Mouse (Mus musculus) NIH3T3 (cell line): ENCODE measurements at regions not wholly inside any gene's neighbourhood (a gene's known extent, or its start where the extent isn't known, plus 50 kb on each side); places are given as distances from the start of the nearest gene placed in this dataset.

ENCODE experiments used
- DNase-seq: peaks from one replicate; pipeline ENCODE4 v3.0.0-alpha.2; 2012; ENCODE audit warnings: low read depth

DNA sequence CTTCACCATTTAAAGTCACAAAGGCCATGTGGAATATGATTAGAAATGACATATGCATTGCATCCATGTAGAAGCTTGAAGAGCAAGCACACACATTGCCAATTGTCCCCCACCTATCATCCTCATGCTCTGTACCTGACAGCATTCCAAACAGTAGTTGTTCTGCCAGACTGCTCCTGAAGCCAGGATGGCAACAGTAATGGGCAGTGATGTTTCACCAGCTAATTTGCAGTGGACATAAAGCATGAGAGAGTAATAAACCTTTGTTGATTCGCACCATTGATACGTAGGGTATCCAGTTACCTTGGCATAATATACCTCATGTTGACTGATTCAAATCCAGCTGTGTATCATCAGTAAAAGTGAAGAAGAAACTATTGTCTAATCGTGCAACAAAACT is 606.5 kb upstream of the Celf2 start:
- DNase-seq = no peak

DNA sequence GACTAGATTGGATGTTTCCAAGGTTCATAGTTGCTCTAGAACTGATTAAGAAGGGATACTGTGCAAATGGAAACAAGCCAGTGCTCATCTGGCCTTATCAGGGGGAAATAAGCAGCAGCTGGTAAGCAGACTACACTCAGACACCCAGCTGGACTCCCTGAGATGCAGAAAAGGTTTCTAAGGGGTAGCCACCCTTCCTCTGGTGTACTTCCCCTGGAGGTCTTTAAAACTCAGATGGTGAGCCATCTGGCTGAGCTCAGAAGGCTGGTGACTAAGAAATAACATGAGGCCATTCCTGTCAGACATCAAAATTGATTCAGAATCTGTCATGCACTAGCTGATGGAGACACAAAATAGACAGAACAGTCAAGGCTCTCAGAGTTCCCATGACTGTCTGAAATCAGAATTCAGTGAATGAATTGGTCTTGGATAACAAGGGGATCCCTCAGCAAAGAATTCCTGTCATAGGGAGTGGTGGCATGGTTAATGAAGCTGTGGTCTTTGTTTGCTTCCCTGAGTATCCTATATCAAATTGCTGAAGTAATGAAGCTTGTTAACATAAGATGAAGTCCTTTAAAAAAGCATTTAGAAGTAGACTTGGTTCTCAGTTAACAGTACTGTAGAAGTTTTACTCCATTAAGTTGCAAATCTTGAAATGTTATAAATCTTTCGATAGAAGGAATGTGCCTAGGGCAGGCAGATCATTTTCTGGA is 603.2 kb upstream of the Celf2 start:
- no peak for DNase-seq

DNA sequence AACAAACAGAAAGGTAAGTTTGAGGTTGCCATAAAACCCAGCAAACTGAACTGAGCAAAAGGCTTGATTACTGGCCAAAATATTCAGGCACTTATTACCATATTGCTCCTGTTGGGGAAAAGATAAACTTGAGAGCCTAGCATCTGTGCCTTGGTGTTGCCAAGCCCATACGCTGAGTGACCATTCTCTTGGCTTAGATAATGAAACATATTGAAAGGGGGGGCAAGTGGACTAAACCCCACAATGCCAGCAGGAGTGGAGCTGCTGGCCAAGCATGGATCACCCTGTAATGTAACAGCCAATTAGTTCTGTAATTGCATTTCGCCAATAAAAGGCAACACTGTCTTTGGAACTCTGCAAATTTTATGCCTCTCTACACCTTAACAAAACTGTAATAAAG is 584.8 kb upstream of the Celf2 start:
- no peak for DNase-seq

DNA sequence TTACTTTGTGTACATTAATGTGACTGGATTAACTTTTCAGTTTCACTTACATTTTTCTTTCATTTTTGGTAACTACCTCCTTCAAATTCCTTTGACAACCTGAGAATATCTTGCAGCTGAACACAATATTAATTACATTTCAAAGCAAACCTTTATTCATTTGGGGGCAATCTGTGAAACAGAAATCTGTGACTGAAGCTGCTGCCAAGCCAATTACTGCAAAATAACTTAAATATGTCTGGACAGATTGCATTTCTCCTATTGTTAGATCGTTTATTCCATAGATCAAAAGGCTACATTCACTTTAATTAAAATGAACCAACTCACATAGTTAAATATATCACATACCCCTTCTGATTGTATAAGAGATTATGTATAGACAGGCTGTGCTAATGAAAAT is 558.5 kb upstream of the Celf2 start:
- no peak for DNase-seq

DNA sequence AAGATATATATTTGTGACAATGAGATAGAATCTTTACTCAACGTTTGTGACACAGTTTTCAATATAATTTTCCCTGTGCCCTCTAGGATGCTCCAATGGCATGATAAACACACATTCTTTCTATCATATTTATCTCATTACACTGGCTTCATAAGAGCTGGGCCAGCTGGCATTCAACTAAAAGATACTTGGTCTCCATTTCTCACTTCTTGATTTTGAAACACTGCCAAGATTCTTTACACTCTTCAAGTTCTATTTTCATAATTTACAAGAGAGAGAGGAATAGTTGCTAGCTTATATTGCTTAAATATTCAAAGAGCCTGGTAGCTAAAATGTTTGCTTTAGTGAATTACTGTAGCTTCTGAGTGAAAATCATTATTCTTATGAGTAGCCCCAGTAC is 552.3 kb upstream of the Celf2 start:
- no peak for DNase-seq

DNA sequence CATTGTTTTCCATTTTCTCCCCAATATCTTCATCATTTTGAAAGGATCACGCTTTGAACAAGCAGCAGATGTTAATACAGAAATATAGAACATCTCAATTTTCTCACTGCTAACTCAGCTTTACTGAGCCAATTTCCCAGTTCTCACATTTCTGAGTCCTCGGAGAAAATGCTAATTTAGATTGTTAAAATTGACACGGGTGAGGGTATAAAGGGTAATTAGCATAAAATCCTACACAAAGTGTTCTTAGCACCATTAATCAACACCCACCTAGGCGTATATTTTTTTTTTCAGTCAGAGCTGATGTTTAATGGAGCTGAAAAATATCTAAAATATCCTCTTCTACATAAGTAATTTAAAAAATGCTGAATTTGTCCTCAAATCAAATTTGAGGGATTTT is 519.8 kb upstream of the Celf2 start:
- DNase-seq = no peak

DNA sequence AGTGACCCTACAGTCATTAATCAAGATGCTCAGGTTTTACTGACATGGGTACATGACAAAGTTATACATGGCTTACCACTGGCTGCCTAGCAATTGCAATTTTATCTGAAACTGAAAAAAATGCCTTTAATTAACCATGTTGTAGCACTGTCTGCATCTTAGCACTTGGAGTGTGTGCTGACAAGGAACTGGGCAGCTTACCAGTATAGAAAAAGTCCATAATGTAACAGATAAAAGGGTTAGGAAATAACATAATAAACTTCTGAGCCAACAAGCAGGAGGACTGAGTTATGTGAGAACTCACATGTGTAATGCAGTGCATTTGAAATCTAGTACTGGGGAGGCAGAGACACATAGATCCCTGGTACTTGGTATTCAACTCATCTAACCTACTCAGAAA is 518.2 kb upstream of the Celf2 start:
- DNase-seq = no peak

DNA sequence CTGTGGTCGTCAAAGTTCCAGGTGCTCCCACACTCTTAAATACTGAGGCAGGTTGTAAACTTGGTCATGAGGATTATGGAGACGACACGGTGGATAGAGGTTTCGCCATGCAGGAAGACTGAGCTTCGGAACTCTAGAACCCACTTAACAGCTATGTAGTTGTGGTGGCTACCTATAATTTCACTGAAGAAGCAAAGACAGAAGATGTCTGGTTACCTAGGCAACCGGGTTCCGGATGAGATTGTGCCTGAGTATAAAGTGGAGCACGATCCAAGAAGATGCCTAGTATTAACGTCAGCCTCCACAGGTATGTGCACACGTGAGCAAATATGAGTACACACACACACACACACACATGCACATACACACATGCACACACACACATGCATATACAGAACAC is 517.3 kb upstream of the Celf2 start:
- DNase-seq = no peak

DNA sequence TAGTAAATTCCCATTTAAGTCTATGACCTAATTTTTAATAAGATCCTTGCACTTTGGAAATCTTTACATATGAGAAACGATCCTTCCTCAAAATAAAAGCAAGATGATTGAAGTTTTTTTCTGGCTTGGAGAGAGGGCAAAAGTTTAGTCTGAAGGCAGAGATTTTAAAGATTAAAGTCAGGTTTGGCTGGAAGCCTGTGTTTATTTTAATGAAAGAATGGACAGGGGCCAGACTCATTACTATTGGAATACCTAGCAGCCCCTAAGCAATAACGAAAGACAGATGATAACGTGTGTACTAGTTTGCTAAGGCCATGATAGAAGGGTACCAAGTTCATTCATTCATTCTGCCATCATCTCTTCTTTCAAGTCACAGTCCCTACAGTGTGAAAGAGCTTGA is 513.3 kb upstream of the Celf2 start:
- DNase-seq = no peak

DNA sequence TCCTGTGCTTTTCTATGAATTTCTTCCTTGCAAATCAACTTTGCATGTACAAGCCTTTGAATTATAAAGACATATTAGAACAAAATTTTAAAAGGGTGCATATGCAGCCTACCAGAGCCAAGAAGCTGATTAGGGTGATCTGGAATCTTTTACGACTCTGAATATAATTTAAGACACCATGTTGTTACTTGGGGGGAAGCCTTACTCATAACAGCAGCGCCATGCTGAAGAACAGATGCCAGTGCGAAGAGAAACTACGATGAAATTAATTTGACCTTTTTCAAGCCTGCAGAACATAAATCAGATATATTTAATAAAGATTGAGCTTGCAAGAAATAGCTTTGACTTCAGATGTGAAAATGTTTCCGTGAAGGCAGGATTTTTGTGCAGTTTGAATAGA is 512.7 kb upstream of the Celf2 start:
- DNase-seq = no peak

DNA sequence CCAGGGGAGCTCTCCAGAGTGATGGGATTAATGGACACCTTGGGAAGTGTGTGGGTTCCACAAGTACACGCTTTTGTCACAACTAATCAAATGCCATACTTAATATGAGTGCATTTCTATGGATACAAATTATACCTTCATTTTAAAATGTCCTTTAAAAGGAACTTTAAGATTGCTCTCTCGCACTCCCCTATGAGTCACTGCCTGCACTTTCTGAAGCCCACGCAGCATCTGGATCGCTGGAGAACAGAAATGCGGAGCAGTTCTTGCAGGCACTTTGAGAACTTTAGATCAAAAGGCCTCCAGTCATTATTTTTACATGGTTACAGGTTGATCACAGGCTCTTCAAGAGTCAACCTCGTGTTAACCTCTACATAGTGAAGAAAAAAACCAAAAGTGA is 503.5 kb upstream of the Celf2 start:
- no peak for DNase-seq

DNA sequence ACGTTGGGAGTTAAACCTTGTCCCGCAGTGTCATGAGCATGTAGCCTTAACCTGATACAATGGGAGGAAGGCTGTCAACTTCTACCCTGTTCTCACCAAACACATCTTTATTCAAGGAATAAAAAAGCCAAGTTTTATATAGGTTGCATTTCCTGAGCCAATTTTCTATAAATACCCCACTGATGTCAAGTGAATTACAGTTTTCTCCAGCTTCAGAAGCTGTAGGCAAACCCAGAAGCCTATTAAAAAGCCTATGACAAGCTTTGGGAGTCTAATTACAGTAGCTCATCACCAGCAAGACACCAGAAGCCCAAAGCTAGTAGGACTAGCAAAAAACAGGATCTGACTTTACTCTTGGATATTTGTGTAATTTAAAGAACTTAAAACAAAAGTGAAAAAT is 490.1 kb upstream of the Celf2 start:
- no peak for DNase-seq

DNA sequence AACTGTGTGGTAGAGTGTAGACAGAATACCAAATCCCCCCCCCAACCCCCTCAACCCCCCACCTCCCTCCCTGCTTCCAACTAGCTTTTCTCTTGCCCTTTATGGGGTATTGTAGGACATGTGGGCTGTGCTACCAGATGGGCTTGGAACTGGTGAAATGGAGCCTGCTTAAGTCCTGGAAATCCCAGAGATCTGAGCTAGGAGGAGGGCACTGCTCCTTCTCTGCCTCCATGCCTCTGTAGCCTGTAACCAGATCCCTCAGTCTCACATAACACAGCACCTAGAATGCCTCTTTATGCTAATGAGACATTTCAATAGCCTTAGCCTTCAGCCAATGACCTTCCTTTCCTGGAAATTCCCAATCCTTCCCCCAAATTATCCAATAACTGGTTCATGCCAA is 465.1 kb upstream of the Celf2 start:
- DNase-seq = no peak

DNA sequence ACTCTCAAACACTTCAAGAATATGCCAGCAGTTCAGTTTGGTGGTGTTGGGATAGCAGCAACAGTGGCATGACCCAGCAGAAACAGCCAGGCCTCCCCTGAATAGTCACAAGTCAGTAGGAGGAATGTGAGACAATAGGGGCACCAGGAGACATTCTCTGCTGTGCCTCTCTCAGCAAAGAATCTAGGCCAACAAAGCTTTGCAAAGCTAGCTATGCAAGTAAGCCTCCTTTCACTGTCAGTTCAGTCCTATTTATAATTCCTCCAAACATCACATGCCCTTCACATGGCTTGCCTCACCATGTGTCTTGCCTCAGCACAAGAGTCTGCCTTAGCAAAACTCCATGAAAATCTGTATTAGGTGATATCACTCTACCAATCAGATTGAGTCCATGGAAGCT is 454.1 kb upstream of the Celf2 start:
- no peak for DNase-seq

DNA sequence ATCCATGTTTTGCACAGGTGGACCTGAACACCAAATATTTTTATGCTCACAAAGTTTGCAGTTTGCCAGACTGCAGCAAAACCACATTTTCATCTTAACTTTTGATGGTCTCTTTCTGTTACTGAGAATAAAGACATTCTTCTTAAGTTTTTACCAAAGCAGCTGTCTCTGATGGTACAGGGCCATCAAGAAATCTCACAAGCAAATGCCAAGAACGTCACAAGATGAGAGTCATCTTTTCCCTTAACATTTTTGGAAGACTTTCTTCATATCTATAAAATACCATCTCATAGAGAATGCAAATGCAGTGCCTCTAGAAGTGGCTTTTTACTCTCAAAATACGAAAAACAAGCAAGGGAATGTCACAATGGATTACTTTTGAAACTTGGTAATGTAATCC is 444.8 kb upstream of the Celf2 start:
- no peak for DNase-seq

DNA sequence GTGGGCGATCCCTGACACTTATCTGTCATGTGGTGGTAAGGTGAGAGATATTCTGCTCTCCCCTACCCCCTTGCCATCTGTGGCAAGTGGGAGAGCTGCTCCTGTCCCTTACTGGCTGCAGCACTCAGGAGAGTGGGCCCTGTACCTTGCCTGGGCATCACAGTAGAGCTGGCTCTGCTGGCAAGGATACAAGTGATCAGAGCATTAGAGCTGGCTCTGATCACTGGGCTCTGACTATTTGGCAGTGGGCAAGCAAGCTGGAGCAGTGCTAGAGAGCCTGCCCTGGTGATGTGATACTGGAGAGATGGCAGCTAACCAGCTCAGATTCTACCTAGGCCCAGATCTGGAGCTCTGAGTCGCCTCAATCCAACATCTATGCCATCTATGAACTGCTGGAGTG is 443.5 kb upstream of the Celf2 start:
- no peak for DNase-seq

DNA sequence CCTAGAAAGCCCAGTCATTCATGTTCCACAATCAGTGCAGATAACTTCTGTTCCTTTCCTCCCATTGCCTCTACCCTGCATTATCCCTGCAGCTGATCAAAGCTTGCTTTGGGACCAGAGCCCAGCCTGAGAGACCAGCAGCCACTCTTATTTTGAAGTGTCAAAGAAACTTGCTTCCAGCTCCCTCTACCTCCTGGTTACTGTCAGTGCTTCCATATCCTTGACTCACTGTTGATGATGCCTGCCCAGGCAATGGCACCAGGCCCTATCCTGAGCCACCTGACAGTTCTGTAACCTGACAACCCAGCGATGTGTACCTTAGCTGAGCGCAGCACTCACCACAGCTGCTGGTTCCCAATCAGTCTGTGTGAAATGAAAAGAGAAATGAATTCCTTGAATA is 435.6 kb upstream of the Celf2 start:
- DNase-seq = peak; percentile 2

DNA sequence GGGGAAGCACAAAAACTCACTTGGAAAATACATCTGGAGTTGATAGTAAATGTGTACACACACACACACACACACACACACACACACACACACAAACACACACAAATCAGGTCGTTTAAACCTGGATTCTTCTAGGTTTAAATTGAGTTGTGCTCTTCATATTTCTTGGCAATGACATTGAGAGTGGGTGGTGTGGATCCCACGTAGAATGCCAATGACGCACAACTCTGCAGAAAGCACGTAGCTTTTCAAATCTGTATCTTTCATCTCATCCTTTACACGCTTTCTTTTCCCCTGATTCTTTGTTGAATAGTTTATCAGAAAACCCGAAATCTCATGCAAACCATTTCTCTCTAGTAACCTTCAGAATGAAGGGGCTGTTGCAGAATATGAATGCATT is 424.3 kb upstream of the Celf2 start:
- no peak for DNase-seq

DNA sequence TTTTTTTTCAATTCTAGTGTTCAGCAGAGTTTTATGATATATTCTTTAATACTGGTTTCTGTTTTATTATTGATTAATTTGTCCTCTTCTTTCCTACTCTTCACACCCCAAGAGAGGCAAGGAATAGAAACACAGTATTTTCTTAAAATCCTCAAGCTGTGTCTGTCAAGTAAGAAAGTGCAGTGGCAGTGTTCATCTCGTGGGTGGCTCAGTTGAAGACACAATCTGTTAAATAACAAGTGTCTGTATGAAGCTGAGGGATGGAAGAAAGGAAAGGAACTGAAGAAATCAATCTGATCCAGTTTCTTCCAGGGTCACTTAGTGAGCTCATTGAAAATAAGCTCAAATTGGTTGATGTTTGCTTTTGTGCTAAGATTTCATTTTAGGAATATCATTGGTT is 396.9 kb upstream of the Celf2 start:
- DNase-seq = no peak

DNA sequence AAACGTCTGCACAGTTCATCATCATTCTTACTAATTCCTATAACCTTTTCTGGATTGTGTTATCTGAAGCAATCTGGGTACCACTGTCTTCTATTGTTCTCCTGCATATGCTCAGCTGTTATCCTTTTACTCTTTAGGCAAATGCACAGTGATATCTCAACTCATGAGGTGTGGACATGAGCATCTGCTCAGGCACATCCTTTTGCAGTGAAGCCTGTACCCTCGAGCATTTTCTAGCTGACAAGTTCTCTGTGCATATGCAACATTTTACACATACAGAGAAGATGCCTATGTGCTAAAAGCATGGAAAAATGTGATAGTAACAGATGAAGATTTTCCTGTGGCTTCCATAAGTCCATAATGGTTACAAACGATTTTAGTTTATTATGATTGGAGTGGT is 384.4 kb upstream of the Celf2 start:
- no peak for DNase-seq
